In genomic region chr9:7855374-7855773, GRCm38 (mm10) we compare ENCODE assay signal across 9 mouse cellular contexts. TPM values are rescaled to one million over a fixed set of nuclear protein-coding genes. Genes with fewer than 3 reads are reported as not detected.
DNase-seq lines count a peak whose midpoint lies in the region; TF ChIP-seq lines count a peak whose summit lies in the region.
"Had no signal": no experiment of that assay in that cellular context is flagged by ENCODE, and none has a peak within 500 bp of the region (broad histone marks: within the 10 kb centered on the region; RNA-seq: fewer than 3 reads in every experiment).

No protein-coding gene starts in this region.

- TF ChIP-seq CTCF in gastrocnemius, adult 2 months (IDR thresholded peaks at IDR 0.05) = peak; percentile 60
- TF ChIP-seq CTCF in C2C12 (IDR thresholded peaks at IDR 0.05; ENCODE audit: control insufficient read depth, insufficient read depth, insufficient read length) = peak; percentile 42
- TF ChIP-seq CTCF in bone marrow macrophage, adult 2 months (IDR thresholded peaks at IDR 0.05; ENCODE audit: low read depth, low read length) = peak; percentile 12; the same call in 1 of the 2 replicates

- H3K4me3 ChIP-seq in gastrocnemius, adult 2 months = no peak overlapping the region
- H3K4me3 ChIP-seq in C2C12 (ENCODE audit: insufficient read depth, poor library complexity, severe bottlenecking) = no peak overlapping the region
- H3K4me3 ChIP-seq in bone marrow macrophage, adult 2 months (ENCODE audit: insufficient read depth, low read length) = no peak overlapping the region
- H3K4me3 ChIP-seq: hindbrain, embryonic 15.5 days had no signal

- no peak for DNase-seq in gastrocnemius, adult 2 months
- DNase-seq in gastrocnemius, postnatal 25 days = no peak
- peak; percentile 61 to 67 for DNase-seq in heart, postnatal 10 days
- DNase-seq in left cerebral cortex, postnatal 4 days = peak; percentile 9
- DNase-seq in retina, embryonic 14.5 days (ENCODE audit: low spot score) = peak; percentile 72
- no peak for DNase-seq in urinary bladder, postnatal 4 days (ENCODE audit: low spot score in 2 of 2)

- intact Hi-C loops in gastrocnemius, adult 2 months (cut with DNase I) = loop anchor here (5.0 kb wide), 1 partner anchor 143 kb away; no protein-coding TSS in a partner anchor
- intact Hi-C loops in heart, postnatal 10 days (cut with DNase I) = loop anchor here (1.0 to 2.0 kb wide), 2 partner anchors 141 to 253 kb away; no protein-coding TSS in a partner anchor
- intact Hi-C loops in left cerebral cortex, postnatal 4 days (cut with DNase I) = loop anchor here (10.0 kb wide), 2 partner anchors 141 to 349 kb away; no protein-coding TSS in a partner anchor

- no peaks in the 10 kb centered on the region for H3K36me3 ChIP-seq in C2C12 (ENCODE audit: control insufficient read depth, insufficient read depth)
- H3K36me3 ChIP-seq: hindbrain, embryonic 15.5 days had no signal

- H3ac ChIP-seq in C2C12 (ENCODE audit: control insufficient read depth, insufficient read length, low read depth) = no peak overlapping the region

- no peak overlapping the region for H3K27ac ChIP-seq in gastrocnemius, adult 2 months
- no peak overlapping the region for H3K27ac ChIP-seq in bone marrow macrophage, adult 2 months (ENCODE audit: insufficient read depth, low read depth, low read length)
- H3K27ac ChIP-seq: hindbrain, embryonic 15.5 days had no signal

- H3K79me2 ChIP-seq in C2C12 (ENCODE audit: control insufficient read depth, insufficient read depth) = no peaks in the 10 kb centered on the region

- no peak for TF ChIP-seq POLR2A in bone marrow macrophage, adult 2 months (IDR thresholded peaks at IDR 0.05; ENCODE audit: borderline replicate concordance, low read depth, low read length)

- H3K79me3 ChIP-seq in C2C12 (ENCODE audit: low read depth) = no peaks in the 10 kb centered on the region

- no peaks in the 10 kb centered on the region for H3K27me3 ChIP-seq in C2C12 (ENCODE audit: control insufficient read depth, insufficient read depth, insufficient read length)
- H3K27me3 ChIP-seq: hindbrain, embryonic 15.5 days had no signal

- no peaks in the 10 kb centered on the region for H3K4me1 ChIP-seq in bone marrow macrophage, adult 2 months (ENCODE audit: control insufficient read depth, insufficient read depth, low read length)
- H3K4me1 ChIP-seq: hindbrain, embryonic 15.5 days had no signal

TF ChIP-seq in C2C12, 6 proteins besides CTCF, POLR2A, EP300 and RAD21:
- TF ChIP-seq FOSL1 (IDR thresholded peaks at IDR 0.05; ENCODE audit: insufficient read depth, low read length, poor library complexity, severe bottlenecking) (no peak), MYOG (IDR thresholded peaks at IDR 0.05; ENCODE audit: control insufficient read depth, extremely low read depth, insufficient read length) (no peak), MYOD1 (IDR thresholded peaks at IDR 0.05; ENCODE audit: control insufficient read depth, insufficient read length, low read depth) (no peak), MAX (IDR thresholded peaks at IDR 0.05) (no peak), USF1 (IDR thresholded peaks at IDR 0.05; ENCODE audit: low read depth) (no peak), CEBPB (IDR thresholded peaks at IDR 0.05; ENCODE audit: low read depth) (no peak)
TF ChIP-seq in C2C12: peak in this region for 0.

RNA-seq across cellular contexts. Expression of gene Birc3, which starts 17.6 kb away (rescaled TPM):
- 1 to 10 TPM; 6.0 to 8.8 TPM for total RNA-seq in gastrocnemius, adult 2 months (2021)
- total RNA-seq in gastrocnemius, postnatal 25 days (2021) = 1 to 10 TPM; 6.5 to 6.6 TPM
- polyA plus RNA-seq in C2C12 (2012; fragmentation: generic; extraction: Trizol) = 0.05 TPM
- polyA plus RNA-seq in bone marrow macrophage, adult 2 months (2012; ENCODE audit: insufficient read depth, insufficient read length, missing spikeins) = 157 and 171 TPM in 2 replicates
- 10 to 100 TPM in 1 of 2 experiments, 1 to 10 TPM in 1; 8.5 to 12.0 TPM for total RNA-seq in heart, postnatal 10 days (2021)
- total RNA-seq in left cerebral cortex, postnatal 4 days (2021) = 1 to 10 TPM; 1.8 to 3.4 TPM

RNA-seq across cellular contexts. Expression of gene Birc2, which starts 18.5 kb away (rescaled TPM):
- total RNA-seq in gastrocnemius, adult 2 months (2021) = 10 to 100 TPM; 21.9 to 22.0 TPM
- 10 to 100 TPM; 15.6 to 18.4 TPM for total RNA-seq in gastrocnemius, postnatal 25 days (2021)
- polyA plus RNA-seq in C2C12 (2012; fragmentation: generic; extraction: Trizol) = 3.5 TPM
- polyA plus RNA-seq in bone marrow macrophage, adult 2 months (2012; ENCODE audit: insufficient read depth, insufficient read length, missing spikeins) = 22.5 and 24.9 TPM in 2 replicates
- total RNA-seq in heart, postnatal 10 days (2021) = 10 to 100 TPM; 24.6 to 26.6 TPM
- total RNA-seq in left cerebral cortex, postnatal 4 days (2021) = 10 to 100 TPM; 28.1 to 30.5 TPM

Comparison
In these comparisons a context has a peak if more than half of its experiments do, and no peak if none do; other contexts are left out.
1. DNase-seq: peak in heart, postnatal 10 days (2 of 2), left cerebral cortex, postnatal 4 days (single experiment) and retina, embryonic 14.5 days (single experiment); none in gastrocnemius, adult 2 months (single experiment), gastrocnemius, postnatal 25 days (single experiment) and urinary bladder, postnatal 4 days (0 of 2).
2. Peak in every context shown above with its lines, with median percentiles within 50 percentile points of each other: CTCF ChIP-seq.